Comparison of ENCODE assay signal across 8 mouse cellular contexts in the genomic region with DNA sequence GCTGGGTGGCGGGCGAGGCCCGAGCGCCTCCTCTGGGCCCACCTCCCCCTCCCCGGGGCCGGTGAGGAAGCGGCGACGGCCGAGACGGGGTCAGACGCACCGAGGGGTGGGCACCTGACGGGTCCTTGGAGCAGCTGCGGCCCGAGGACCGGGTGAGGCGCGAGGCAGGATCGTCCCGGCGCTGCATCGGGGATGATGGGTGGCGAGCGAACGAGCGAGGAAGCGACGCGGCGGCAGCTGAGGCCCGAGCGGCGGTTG. TPM values are rescaled to one million over a fixed set of nuclear protein-coding genes. Genes with fewer than 3 reads are reported as not detected.
DNase-seq lines count a peak whose midpoint lies in the region; ATAC-seq and TF ChIP-seq lines count a peak whose summit lies in the region.

No protein-coding gene starts in this region.

- H3K4me2 ChIP-seq in heart, embryonic 14.5 days (ENCODE audit: low read length): peak overlapping the region; percentile 75
- peak overlapping the region; percentile 65 for H3K4me2 ChIP-seq in hindbrain, embryonic 12.5 days (replicated peaks)

- peak; percentile 52 for ATAC-seq in heart, embryonic 14.5 days (ENCODE audit: insufficient number of reproducible peaks, insufficient read depth, low FRiP score, low read depth)
- ATAC-seq in hindbrain, embryonic 12.5 days (ENCODE audit: low FRiP score): peak; percentile 70

- WGBS in heart, embryonic 14.5 days: under 1% methylated on average over 32 of the region's 34 CpGs
- under 1% methylated on average over 34 of the region's 34 CpGs for WGBS in bone marrow, adult 2 months
- WGBS in hindbrain, embryonic 12.5 days: under 1% methylated on average over 28 of the region's 34 CpGs
- WGBS in midbrain, embryonic 10.5 days: 0% methylated on average over 34 of the region's 34 CpGs

- no peak for TF ChIP-seq POLR2A in bone marrow, adult 2 months (IDR thresholded peaks at IDR 0.05; ENCODE audit: borderline replicate concordance, control insufficient read depth, low read depth, low read length)

- peak overlapping the region; percentile 100 for H3K9ac ChIP-seq in heart, embryonic 14.5 days (ENCODE audit: low read length)
- H3K9ac ChIP-seq in hindbrain, embryonic 12.5 days: peak overlapping the region; percentile 100

- peak overlapping the region; percentile 74 to 100 for H3K4me3 ChIP-seq in heart, embryonic 14.5 days (ENCODE audit: control insufficient read depth in 1 of 2, insufficient read depth in 1 of 2, low read depth in 1 of 2, low read length in 2 of 2)
- peak overlapping the region; percentile 95 for H3K4me3 ChIP-seq in bone marrow, adult 2 months (replicated peaks; ENCODE audit: control insufficient read depth, low read depth, low read length)
- peak overlapping the region; percentile 100 for H3K4me3 ChIP-seq in hindbrain, embryonic 12.5 days
- H3K4me3 ChIP-seq in midbrain, embryonic 10.5 days: peak overlapping the region; percentile 100

- peak overlapping the region; percentile 90 to 98 for H3K27ac ChIP-seq in heart, embryonic 14.5 days (replicated peaks in 1 of 2; ENCODE audit: control insufficient read depth in 1 of 2, insufficient read depth in 1 of 2, low read depth in 2 of 2, low read length in 2 of 2)
- peak overlapping the region; percentile 96 for H3K27ac ChIP-seq in bone marrow, adult 2 months (ENCODE audit: control insufficient read depth, insufficient read depth, low read depth, low read length, poor library complexity)
- peak overlapping the region; percentile 99 for H3K27ac ChIP-seq in hindbrain, embryonic 12.5 days
- H3K27ac ChIP-seq in midbrain, embryonic 10.5 days (replicated peaks): peak overlapping the region; percentile 94

- peaks cover 7 to 35% of the 10 kb centered on the region in 2 experiments; a peak in 3 of 4 replicates for H3K4me1 ChIP-seq in heart, embryonic 14.5 days (ENCODE audit: control insufficient read depth in 2 of 2, insufficient read depth in 2 of 2, low read length in 2 of 2)
- no peaks in the 10 kb centered on the region; the same call in 1 of the 2 replicates for H3K4me1 ChIP-seq in bone marrow, adult 2 months (ENCODE audit: control insufficient read depth, insufficient read depth, low read length)
- peaks cover 32% of the 10 kb centered on the region for H3K4me1 ChIP-seq in hindbrain, embryonic 12.5 days
- peaks cover 30% of the 10 kb centered on the region for H3K4me1 ChIP-seq in midbrain, embryonic 10.5 days

- H3K9me3 ChIP-seq in heart, embryonic 14.5 days (ENCODE audit: control insufficient read depth, low read length): no peaks in the 10 kb centered on the region
- H3K9me3 ChIP-seq in hindbrain, embryonic 12.5 days (replicated peaks): no peaks in the 10 kb centered on the region
- H3K9me3 ChIP-seq in midbrain, embryonic 10.5 days (replicated peaks): no peaks in the 10 kb centered on the region

- H3K36me3 ChIP-seq in heart, embryonic 14.5 days (ENCODE audit: control insufficient read depth, insufficient read depth, low read length): no peaks in the 10 kb centered on the region
- H3K36me3 ChIP-seq in hindbrain, embryonic 12.5 days: 0 out of 2 replicates have a peak, but pooled peaks cover 3% of the 10 kb centered on the region
- H3K36me3 ChIP-seq in midbrain, embryonic 10.5 days: peaks cover 28% of the 10 kb centered on the region

- no peaks in the 10 kb centered on the region for H3K27me3 ChIP-seq in heart, embryonic 14.5 days (ENCODE audit: control insufficient read depth, insufficient read depth, low read length)
- no peaks in the 10 kb centered on the region for H3K27me3 ChIP-seq in hindbrain, embryonic 12.5 days
- no peaks in the 10 kb centered on the region for H3K27me3 ChIP-seq in midbrain, embryonic 10.5 days (ENCODE audit: low read depth, poor library complexity, severe bottlenecking)

- DNase-seq in heart, adult 18-20 months: no peak
- DNase-seq in midbrain, embryonic 10.5 days (ENCODE audit: low spot score): no peak
- DNase-seq in spleen, postnatal 14 days (ENCODE audit: low spot score in 2 of 2): no peak
- no peak for DNase-seq in layer of hippocampus, postnatal 25 days (ENCODE audit: extremely low spot score in 1 of 2, low spot score in 1 of 2)
- no peak for DNase-seq in adrenal gland, adult (ENCODE audit: inconsistent age in 2 of 2, low spot score in 1 of 2)

- TF ChIP-seq CTCF in bone marrow, adult 2 months (IDR thresholded peaks at IDR 0.05; ENCODE audit: control insufficient read depth, insufficient read depth, low read length): no peak

RNA-seq across cellular contexts. Expression of gene Khdrbs1, which starts 0.2 kb away (rescaled TPM):
- 69.6 and 74.0 TPM in 2 replicates for polyA plus RNA-seq in heart, embryonic 14.5 days (2014; fragmentation: Nextera tagmentation; extraction: Ambion mirVana)
- 10 to 100 TPM; 34.3 to 38.7 TPM for total RNA-seq in heart, adult 18-20 months (2021)
- 33.6 and 40.4 TPM in 2 replicates for polyA plus RNA-seq in bone marrow, adult 2 months (2011; ENCODE audit: insufficient read depth, insufficient read length, low replicate concordance, missing spikeins)
- 215 and 227 TPM in 2 replicates for polyA plus RNA-seq in hindbrain, embryonic 12.5 days (2016; fragmentation: Nextera tagmentation; extraction: Ambion mirVana)
- 152 and 162 TPM in 2 replicates for polyA plus RNA-seq in midbrain, embryonic 10.5 days (2016; fragmentation: Nextera tagmentation; extraction: Ambion mirVana)
- 10 to 100 TPM; 90.0 to 91.4 TPM for total RNA-seq in layer of hippocampus, postnatal 25 days (2021)

RNA-seq across cellular contexts. Expression of gene Tmem39b, which starts 45.3 kb away (rescaled TPM):
- polyA plus RNA-seq in heart, embryonic 14.5 days (2014; fragmentation: Nextera tagmentation; extraction: Ambion mirVana): 7.1 and 13.4 TPM in 2 replicates
- 1 to 10 TPM; 4.1 to 4.5 TPM for total RNA-seq in heart, adult 18-20 months (2021)
- polyA plus RNA-seq in bone marrow, adult 2 months (2011; ENCODE audit: insufficient read depth, insufficient read length, low replicate concordance, missing spikeins): 3.7 and 9.3 TPM in 2 replicates
- polyA plus RNA-seq in hindbrain, embryonic 12.5 days (2016; fragmentation: Nextera tagmentation; extraction: Ambion mirVana): 15.0 and 16.4 TPM in 2 replicates
- polyA plus RNA-seq in midbrain, embryonic 10.5 days (2016; fragmentation: Nextera tagmentation; extraction: Ambion mirVana): 15.1 and 17.4 TPM in 2 replicates
- 10 to 100 TPM; 12.5 to 18.6 TPM for total RNA-seq in layer of hippocampus, postnatal 25 days (2021)
